ENCODE assay signal across 9 mouse cellular contexts in the genomic region with DNA sequence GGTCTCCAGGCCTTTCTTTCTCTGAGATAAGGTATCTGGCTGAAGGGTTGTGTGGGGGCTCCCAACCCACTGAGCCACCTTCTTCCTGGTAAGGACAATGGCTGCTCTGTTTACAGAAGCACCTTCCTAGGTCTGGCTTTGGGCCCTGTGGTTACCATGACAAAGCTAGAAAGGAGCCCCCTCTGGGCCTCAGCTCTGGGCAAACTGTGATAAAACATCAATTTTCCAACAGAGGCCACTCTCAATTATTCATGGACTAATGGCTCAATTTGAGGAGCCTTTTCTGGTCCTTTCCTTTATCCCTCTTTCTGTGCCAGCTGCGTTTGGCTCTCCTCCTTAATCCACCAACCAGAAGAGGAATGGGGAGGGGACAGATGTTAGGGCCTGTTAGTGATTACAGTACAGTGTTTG.
DNase-seq lines count a peak whose midpoint lies in the region; ATAC-seq lines count a peak whose summit lies in the region.
"Had no signal": no experiment of that assay in that cellular context is flagged by ENCODE, and none has a peak within 500 bp of the region (broad histone marks: within the 10 kb centered on the region; RNA-seq: fewer than 3 reads in every experiment).

No protein-coding gene starts in this region.

- H3K27ac ChIP-seq in heart, embryonic 10.5 days = peak overlapping the region; percentile 84
- H3K27ac ChIP-seq in hindbrain, embryonic 10.5 days = peak overlapping the region; percentile 31
- H3K27ac ChIP-seq in midbrain, embryonic 13.5 days = peak overlapping the region; percentile 56

- WGBS in heart, embryonic 10.5 days = 18% methylated on average over 1 of the region's 1 CpGs
- WGBS in hindbrain, embryonic 10.5 days = 15% methylated on average over 1 of the region's 1 CpGs
- 9% methylated on average over 1 of the region's 1 CpGs for WGBS in midbrain, embryonic 13.5 days

- H3K9ac ChIP-seq in midbrain, embryonic 13.5 days (replicated peaks) = no peak overlapping the region

- H3K9me3 ChIP-seq in heart, embryonic 10.5 days = no peaks in the 10 kb centered on the region
- no peaks in the 10 kb centered on the region for H3K9me3 ChIP-seq in hindbrain, embryonic 10.5 days
- H3K9me3 ChIP-seq in midbrain, embryonic 13.5 days = no peaks in the 10 kb centered on the region

- ATAC-seq in midbrain, embryonic 13.5 days = peak; percentile 82

- no peaks in the 10 kb centered on the region for H3K27me3 ChIP-seq in heart, embryonic 10.5 days (ENCODE audit: insufficient read depth, poor library complexity, severe bottlenecking)
- no peaks in the 10 kb centered on the region for H3K27me3 ChIP-seq in hindbrain, embryonic 10.5 days (ENCODE audit: insufficient read depth, poor library complexity, severe bottlenecking)
- H3K27me3 ChIP-seq in midbrain, embryonic 13.5 days = no peaks in the 10 kb centered on the region

- H3K4me2 ChIP-seq in midbrain, embryonic 13.5 days (replicated peaks) = no peak overlapping the region

- peaks cover 51% of the 10 kb centered on the region for H3K4me1 ChIP-seq in heart, embryonic 10.5 days
- peaks cover 21% of the 10 kb centered on the region for H3K4me1 ChIP-seq in hindbrain, embryonic 10.5 days (replicated peaks)
- peaks cover 20% of the 10 kb centered on the region for H3K4me1 ChIP-seq in midbrain, embryonic 13.5 days (replicated peaks)

- DNase-seq in heart, embryonic 10.5 days (ENCODE audit: low spot score) = no peak
- no peak for DNase-seq in heart, adult 18-20 months
- peak; percentile 54 for DNase-seq in MN1 (ENCODE audit: low spot score)
- no peak for DNase-seq in hindbrain, embryonic 10.5 days (ENCODE audit: low spot score)
- no peak for DNase-seq in adrenal gland, adult 2 months
- DNase-seq in left cerebral cortex, adult 11 months (ENCODE audit: low spot score) = no peak
- DNase-seq in thymus, postnatal 25 days = no peak
- DNase-seq: layer of hippocampus, postnatal 36 days had no signal

- no peaks in the 10 kb centered on the region for H3K36me3 ChIP-seq in heart, embryonic 10.5 days
- H3K36me3 ChIP-seq in hindbrain, embryonic 10.5 days = no peaks in the 10 kb centered on the region
- H3K36me3 ChIP-seq in midbrain, embryonic 13.5 days = no peaks in the 10 kb centered on the region

- H3K4me3 ChIP-seq in heart, embryonic 10.5 days = no peak overlapping the region
- H3K4me3 ChIP-seq in hindbrain, embryonic 10.5 days = no peak overlapping the region
- H3K4me3 ChIP-seq in midbrain, embryonic 13.5 days (replicated peaks) = no peak overlapping the region

Comparison
In these comparisons a context has a peak if more than half of its experiments do, and no peak if none do; other contexts are left out.
1. H3K27ac ChIP-seq: peak in every context shown above with its lines; median percentile 84 in heart, embryonic 10.5 days; 56 in midbrain, embryonic 13.5 days; 31 in hindbrain, embryonic 10.5 days.